Mouse (Mus musculus): Measurements from ENCODE around the gene Kars.

The Kars gene

DNA sequence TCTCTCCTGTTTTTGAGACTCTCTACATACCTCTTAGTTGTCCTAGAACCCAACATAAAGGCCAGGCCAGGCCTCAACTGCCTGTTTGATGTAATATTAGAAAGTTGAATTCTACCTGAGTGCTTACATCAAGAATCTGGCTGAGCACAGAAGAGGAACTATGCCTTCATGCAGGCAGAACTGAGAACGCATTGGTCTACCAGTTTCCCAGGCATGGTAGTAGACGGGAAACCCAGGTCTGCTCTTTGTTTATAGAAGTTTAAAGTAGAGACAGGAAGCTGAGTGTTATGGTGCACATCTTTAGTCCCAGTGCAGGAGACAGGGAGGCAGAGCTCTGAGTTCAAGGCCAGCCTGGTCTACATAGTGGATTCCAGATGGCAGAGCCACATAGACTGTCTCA is 64.0 kb downstream of the Kars start:
- DNase-seq (ENCODE audit: extremely low spot score, low spot score), result no peak

GRCm38 (mm10) chr8:111943544-111943943 is 67.6 kb downstream of the Kars start:
- DNase-seq (ENCODE audit: extremely low spot score, low spot score), result no peak
